Mouse (Mus musculus): ENCODE data around the gene Parl.

Gene Parl

GRCm38 (mm10) chr16:20301770-20302649, at the start of gene Parl:
Parl (minus strand) TSS chr16:20302387.
- DNase-seq (ENCODE audit: low spot score): peak; percentile 95

DNA sequence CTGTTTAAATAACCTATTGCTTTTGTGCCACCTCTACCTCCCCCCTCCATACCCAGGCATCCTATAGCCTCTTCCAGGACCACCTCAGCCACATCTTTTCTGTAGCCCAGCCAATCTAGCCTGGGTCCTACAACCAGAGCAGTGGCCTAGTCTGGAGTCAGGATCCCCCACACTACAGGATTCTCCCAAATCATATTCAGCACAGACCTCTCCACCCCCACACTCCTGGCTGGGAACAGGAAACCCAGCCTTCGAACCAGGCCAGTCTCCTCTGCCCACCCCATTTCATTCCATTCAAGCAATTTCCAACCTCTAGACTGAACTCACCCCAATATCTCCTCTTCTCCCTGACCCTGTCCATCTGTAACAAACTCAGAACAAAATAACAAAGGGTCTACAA, 43.3 kb upstream of the Parl start:
- no peak for DNase-seq (ENCODE audit: low spot score)

- DNase-seq (ENCODE audit: low spot score): no peak
These were observed 36.4 kb upstream of the Parl start for GRCm38 (mm10) chr16:20338616-20339015.

DNA sequence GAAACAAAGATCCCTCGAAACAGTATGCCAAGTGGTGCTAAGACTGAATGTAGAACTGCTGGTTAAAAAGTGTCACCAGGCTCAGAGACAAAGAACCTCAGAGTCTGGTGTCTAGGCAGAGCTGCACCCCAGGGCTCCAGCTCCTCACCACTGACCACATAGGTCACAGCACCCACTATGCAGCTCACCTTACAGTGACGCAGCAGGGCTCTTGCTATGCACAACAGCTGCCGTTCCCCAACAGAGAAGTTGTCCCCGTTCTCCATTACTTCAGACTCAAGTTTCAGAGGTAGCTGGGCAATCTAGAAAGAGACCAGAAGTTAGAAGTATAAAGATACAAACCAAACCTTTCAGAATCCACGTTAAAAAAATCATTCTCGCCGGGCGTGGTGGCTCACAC, 32.7 kb upstream of the Parl start:
- DNase-seq (ENCODE audit: low spot score): no peak

DNA sequence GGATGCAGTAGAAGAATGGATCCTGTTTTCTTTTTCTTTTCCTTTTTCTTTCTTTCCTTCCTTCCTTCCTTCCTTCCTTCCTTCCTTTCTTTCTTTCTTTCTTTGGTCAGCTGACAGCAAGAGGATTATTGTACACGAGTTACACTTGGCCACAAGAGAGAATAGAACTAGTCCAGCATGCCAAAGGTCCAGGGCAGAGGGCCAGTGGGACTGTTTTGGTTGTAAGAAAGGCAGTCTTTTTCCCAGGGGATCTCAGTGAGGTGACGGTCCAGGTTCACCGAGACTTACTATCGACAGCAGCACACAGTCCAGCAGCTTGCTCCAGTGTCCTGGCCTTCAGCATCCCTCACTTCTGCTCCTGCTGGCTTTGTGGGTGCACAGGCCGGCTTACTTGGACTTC, 26.1 kb upstream of the Parl start:
- DNase-seq (ENCODE audit: low spot score): no peak

DNA sequence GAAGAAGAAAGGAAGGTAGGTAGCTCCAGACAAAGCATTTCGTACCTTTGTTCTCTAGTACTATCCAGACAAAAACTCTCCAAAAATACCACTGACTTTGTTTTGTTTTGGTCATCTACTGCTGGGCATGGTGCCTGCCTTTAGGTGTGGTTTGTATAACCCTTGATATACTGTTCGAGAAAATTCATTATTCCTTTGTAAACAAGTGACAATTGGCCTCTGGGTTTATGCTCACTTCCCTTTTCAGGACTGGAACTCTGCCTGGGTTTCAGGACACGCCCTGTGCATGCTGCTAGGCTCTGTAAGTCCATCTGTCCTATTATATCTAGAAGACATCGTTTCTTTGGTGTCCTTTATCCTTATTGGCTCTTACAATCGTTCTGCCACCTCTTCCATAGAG, 23.1 kb upstream of the Parl start, which contains the start of gene Cyp2ab1:
TSS of gene Cyp2ab1 (minus strand) at position 119 of the 400 bp plus-strand sequence.
- DNase-seq (ENCODE audit: low spot score): no peak

DNA sequence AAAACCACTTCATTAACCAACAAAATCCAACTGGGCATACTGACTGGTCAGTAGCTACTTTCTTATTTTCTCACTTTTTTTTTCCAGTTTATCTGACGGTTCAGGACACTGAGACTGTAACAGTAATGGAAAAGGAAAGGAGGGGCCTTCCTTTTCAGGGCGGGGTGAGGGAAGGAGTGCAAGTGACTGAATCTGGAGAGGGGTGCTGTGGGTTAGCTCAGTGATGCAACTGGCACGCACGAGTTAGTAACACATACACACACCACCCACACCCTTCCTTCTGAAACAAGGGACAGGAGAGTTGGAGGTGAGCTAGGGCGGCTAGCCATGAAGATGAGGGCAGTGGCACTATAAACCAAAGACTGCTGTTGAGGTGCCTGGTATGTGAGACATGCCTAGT, 21.7 kb upstream of the Parl start:
- DNase-seq (ENCODE audit: low spot score): no peak

DNA sequence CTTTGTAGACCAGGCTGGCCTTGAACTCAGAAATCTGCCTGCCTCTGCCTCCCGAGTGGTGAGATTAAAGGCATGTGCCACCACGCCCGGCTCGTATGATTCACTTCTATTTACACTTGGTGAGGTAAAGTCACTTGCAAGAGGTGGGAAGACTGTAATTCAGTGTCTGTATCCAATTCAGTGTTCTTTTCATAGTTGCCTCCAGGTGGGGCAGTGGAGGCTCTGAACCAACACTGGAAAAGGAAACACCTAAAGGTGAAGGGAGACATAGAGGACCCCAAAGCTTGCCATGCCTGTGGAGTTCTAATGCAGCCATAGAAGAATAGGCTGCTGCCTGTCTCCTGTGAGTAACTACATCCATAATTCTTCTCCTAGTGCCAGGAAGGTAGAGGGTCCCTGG, 20.1 kb upstream of the Parl start:
- no peak for DNase-seq (ENCODE audit: low spot score)

- no peak for DNase-seq (ENCODE audit: low spot score)
These were observed 14.6 kb upstream of the Parl start for GRCm38 (mm10) chr16:20316770-20317169.

GRCm38 (mm10) chr16:20315266-20315665, 13.1 kb upstream of the Parl start:
- DNase-seq (ENCODE audit: low spot score): no peak

- DNase-seq (ENCODE audit: low spot score): no peak
These were observed 10.1 kb upstream of the Parl start for GRCm38 (mm10) chr16:20312272-20312671.

DNA sequence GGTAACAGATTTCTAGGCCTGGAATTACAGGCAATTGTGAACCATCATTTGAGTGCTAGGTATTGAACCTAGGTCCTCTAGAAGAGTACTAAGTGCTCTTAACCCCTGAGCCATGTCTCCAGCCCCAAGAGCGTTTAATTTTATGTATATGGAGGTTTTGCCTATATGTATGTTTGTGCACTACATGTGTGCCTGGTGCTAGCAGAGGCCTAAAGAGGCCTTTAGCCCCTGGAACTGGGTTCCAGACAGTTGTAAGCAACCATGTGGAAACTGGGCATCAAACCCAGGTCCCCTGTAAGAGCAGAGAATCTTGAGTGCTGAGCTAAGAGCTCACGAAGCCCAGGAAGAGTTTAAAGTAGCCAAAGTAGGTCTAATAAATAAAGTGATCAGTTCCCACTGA, 2.1 kb downstream of the Parl start:
- no peak for DNase-seq (ENCODE audit: low spot score)

- no peak for DNase-seq (ENCODE audit: low spot score)
These were observed 21.9 kb downstream of the Parl start for GRCm38 (mm10) chr16:20280238-20280637.

- no peak for DNase-seq (ENCODE audit: low spot score)
These were observed 22.8 kb downstream of the Parl start for GRCm38 (mm10) chr16:20279395-20279794.

GRCm38 (mm10) chr16:20272994-20273393, 29.2 kb downstream of the Parl start:
- no peak for DNase-seq (ENCODE audit: low spot score)

- no peak for DNase-seq (ENCODE audit: low spot score)
These were observed 30.8 kb downstream of the Parl start for GRCm38 (mm10) chr16:20271339-20271738.

DNA sequence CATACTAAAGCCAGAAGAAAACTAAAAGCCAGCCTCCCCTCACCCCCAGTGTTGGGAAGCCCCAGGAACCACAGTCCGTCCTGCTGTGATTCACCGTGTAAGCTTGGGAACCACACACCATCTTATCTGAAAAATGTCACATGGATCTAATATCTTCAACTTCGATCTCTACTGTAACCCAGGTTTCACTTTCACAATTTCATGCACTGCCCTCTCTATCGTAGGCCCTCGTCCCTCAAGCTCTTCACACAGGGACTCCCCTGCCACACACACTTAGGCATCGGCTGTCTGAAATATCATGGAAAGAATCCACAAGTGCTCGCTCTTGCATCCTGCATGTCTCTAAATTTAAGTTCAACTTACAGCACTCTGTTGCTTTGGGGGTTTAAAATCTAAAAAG, 37.1 kb downstream of the Parl start:
- DNase-seq (ENCODE audit: low spot score): no peak

- no peak for DNase-seq (ENCODE audit: low spot score)
These were observed 44.3 kb downstream of the Parl start for GRCm38 (mm10) chr16:20257926-20258325.

DNA sequence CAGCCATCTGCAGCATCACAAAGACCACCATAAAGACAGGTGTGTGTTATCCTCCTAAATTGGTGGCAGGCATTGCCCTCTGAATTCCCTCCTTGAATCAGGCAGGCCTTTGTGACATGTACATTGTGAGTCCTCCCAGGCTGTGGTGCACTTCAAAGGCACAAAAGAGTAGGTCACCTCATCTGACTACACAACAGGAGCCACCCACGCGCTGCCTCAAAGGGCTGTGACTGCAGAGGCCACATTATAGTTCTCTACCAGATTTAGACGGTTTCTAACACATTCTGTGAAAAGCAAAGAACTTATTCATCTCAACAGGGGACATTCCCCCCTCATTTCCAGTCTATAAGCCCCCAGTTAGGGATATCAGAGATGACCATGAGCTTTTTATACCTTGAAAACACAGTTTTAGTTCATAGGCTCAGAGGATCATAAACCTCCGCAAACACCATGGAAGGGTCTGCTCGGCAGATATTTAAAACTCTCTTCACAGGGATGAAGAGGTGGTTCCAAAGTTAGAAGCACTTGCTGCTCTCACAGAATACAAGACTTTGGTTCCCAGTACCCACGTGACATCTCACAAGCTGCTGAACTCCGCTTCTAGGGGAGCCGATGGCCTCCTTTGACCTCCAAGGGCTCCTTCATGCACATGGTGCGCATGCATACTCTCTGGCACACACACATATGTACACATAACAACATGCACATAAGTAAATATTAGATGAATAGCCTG, 53.6 kb downstream of the Parl start:
- no peak for DNase-seq (ENCODE audit: low spot score)

DNA sequence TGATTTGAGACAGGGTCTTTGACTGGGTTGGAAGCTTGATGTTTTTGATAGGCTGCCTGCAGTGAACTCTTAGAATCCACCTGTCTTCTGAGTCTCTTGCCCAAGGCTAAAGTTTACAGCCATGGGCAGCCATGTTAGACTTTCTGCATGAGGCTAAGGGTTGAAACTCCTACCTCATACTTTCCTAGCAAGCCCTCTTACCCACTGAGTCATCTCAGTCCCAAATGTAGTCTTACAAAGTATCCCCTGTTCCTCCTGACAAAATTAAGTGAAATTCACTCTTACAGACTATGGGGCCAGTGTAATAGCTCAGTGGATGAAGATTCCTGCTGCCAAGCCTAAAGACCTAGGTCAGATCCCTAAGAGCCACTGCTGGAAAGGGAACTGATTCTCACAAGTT, 55.1 kb downstream of the Parl start:
- DNase-seq (ENCODE audit: low spot score): no peak

DNA sequence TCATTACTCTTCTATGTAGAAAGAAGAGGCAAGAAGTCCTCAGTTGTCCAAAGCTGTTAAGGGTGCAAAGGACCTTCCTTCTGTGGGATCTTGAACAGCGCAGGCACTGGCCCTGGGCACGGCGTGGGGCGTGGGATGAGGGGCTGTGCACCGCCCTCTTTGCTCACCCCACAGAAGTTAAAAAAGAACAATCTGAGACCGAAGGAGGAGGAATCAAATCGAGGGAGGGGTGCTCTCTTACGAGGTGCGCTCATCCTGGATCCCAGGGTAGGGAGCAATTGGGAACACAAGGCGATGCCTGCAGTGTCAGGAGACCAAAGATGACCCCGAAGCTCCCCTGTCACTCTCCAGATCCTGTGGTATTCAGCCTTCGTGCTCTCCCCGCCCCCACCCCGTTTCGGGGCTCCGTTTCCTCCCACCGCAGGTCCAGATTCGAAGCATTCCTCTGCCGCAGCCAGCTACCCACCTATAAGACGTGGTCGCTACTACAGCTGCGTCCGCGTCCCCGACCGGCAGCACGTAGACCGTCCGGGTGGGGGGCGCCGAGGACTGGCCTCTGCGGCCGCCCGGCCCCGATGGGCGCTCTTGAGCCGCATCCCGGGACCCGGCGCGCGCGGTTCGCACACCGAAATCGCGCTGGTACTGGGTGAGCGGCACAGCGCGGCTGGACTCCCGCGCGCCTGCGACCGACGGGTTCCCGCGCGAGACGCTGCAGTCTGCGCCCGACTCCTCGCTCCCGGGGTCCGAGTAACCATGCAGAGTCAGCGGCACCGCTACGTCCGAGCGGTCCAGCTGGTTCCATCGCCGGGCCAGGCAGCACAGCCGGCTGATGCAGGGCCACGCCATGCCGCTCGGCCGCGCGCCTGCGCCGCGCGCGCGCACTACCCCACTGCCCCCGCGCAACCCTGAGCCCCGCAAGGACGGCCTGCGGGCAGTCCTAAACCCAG, 61.4 kb downstream of the Parl start, which contains the start of gene Map6d1:
TSS of gene Map6d1 (minus strand) at position 891 of the 947 bp plus-strand sequence.
- no peak for DNase-seq (ENCODE audit: low spot score)

DNA sequence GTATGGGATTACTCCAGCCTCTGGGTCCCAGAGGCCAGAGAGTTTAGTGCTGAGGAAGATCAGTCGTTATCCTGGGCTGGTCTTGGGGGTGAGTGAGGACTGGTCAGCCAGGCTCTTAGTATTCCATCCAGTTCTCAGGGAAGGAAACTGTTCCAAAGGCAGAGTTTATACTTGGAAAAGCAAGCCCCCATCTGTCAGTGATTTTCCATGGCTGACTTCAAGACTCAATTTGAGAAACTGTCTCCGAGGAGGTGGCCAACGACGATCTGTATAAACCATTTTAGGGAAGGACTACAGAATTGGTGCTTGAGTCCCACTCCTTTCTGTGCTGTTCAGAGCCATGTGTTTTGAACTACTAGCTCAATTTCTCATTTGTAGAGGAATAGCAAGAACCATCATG, 63.5 kb downstream of the Parl start:
- no peak for DNase-seq (ENCODE audit: low spot score)
